ENCODE assay signal across 7 mouse cellular contexts in the genomic region with DNA sequence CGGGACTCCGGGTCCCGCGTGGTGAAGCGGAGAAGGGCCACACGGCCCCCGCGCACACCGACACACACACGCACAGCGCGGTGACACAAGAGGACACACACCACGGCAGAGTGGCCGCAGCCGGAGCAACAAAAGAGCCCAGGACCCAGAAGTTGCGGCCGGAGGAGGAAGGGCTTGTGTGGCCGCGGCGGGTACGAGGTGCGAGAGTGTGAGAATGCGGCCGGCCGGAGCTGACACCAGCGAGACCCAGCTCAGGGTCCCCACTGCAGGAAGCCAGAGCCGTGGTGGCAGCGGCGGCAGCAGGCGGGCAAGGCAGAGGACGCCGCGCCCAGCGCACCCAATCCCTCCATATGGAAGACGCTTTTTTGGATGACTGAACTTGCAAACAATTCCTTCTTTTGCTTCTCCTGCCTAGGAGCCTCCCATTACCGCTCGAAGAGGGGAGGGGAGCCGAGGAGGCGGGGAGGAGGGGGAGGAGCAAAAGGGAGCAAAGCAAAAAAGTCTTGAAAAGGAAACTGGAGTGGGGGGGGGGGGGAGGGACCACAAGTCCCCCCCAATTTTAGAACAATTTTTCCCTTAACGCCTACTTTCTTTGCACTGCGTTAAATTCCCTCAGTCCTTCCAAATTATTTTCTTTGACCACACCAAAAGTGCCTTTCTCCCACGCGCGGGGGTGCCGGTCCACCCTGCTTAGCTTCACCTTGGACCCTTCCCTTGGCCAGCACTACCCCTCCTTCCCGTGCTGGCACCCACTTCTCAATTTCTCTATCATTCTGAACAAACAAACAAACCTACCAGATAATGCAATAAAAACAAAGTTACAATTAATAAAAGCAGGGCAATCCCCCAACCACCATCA. TPM values are rescaled to one million over a fixed set of nuclear protein-coding genes. Genes with fewer than 3 reads are reported as not detected.
DNase-seq lines count a peak whose midpoint lies in the region; ATAC-seq and TF ChIP-seq lines count a peak whose summit lies in the region.

TSS of gene Boc (minus strand) at position 427 of the 859 bp plus-strand sequence.

- no peak for TF ChIP-seq CTCF in small intestine, adult 2 months (IDR thresholded peaks at IDR 0.05; ENCODE audit: extremely low read depth, insufficient read length, insufficient replicate concordance, low read depth, low read length)

- H3K27ac ChIP-seq in embryonic facial prominence, embryonic 11.5 days (replicated peaks; ENCODE audit: low read depth, low read length): peak within 1 kb of the TSS; percentile 87
- H3K27ac ChIP-seq in limb, embryonic 12.5 days: peak within 1 kb of the TSS; percentile 97
- peak within 1 kb of the TSS; percentile 95 for H3K27ac ChIP-seq in midbrain, embryonic 12.5 days (replicated peaks)
- peak within 1 kb of the TSS; percentile 50 for H3K27ac ChIP-seq in small intestine, adult 2 months (ENCODE audit: insufficient read depth, low read depth, low read length)

- peak within 1 kb of the TSS; percentile 95 for H3K4me3 ChIP-seq in embryonic facial prominence, embryonic 11.5 days (ENCODE audit: low read depth, low read length)
- H3K4me3 ChIP-seq in limb, embryonic 12.5 days (replicated peaks): peak within 1 kb of the TSS; percentile 96
- peak within 1 kb of the TSS; percentile 91 for H3K4me3 ChIP-seq in midbrain, embryonic 12.5 days
- peak within 1 kb of the TSS; percentile 77 for H3K4me3 ChIP-seq in small intestine, adult 2 months (ENCODE audit: low read depth, low read length)

- ATAC-seq in embryonic facial prominence, embryonic 11.5 days (replicated peaks; ENCODE audit: insufficient number of reproducible peaks, low FRiP score, low TSS enrichment, low read depth): peak; percentile 69
- peak; percentile 73 for ATAC-seq in limb, embryonic 12.5 days (ENCODE audit: insufficient number of reproducible peaks, insufficient read depth, low FRiP score, low TSS enrichment, low read depth)
- peak; percentile 65 for ATAC-seq in midbrain, embryonic 12.5 days (ENCODE audit: low FRiP score, low read depth)

- no peaks in the 10 kb centered on the region for H3K9me3 ChIP-seq in embryonic facial prominence, embryonic 11.5 days (replicated peaks; ENCODE audit: control insufficient read depth, low read length)
- no peaks in the 10 kb centered on the region for H3K9me3 ChIP-seq in limb, embryonic 12.5 days
- no peaks in the 10 kb centered on the region for H3K9me3 ChIP-seq in midbrain, embryonic 12.5 days

- TF ChIP-seq POLR2A in small intestine, adult 2 months (IDR thresholded peaks at IDR 0.05; ENCODE audit: low read depth, low read length): peak; percentile 42; the same call in 1 of the 2 replicates

- peak within 1 kb of the TSS; percentile 69 for H3K4me2 ChIP-seq in embryonic facial prominence, embryonic 11.5 days (ENCODE audit: low read depth, low read length)
- peak within 1 kb of the TSS; percentile 63 for H3K4me2 ChIP-seq in limb, embryonic 12.5 days
- H3K4me2 ChIP-seq in midbrain, embryonic 12.5 days (replicated peaks): peak within 1 kb of the TSS; percentile 61

- under 1% methylated on average over 44 of the region's 46 CpGs for WGBS in embryonic facial prominence, embryonic 11.5 days
- under 1% methylated on average over 46 of the region's 46 CpGs for WGBS in limb, embryonic 12.5 days
- WGBS in midbrain, embryonic 12.5 days: under 1% methylated on average over 42 of the region's 46 CpGs
- under 1% methylated on average over 45 of the region's 46 CpGs for WGBS in small intestine, adult 2 months

- H3K27me3 ChIP-seq in embryonic facial prominence, embryonic 11.5 days (ENCODE audit: control insufficient read depth, insufficient read depth, low read length): no peaks in the 10 kb centered on the region
- H3K27me3 ChIP-seq in limb, embryonic 12.5 days: no peaks in the 10 kb centered on the region
- no peaks in the 10 kb centered on the region for H3K27me3 ChIP-seq in midbrain, embryonic 12.5 days
- H3K27me3 ChIP-seq in small intestine, adult 2 months (ENCODE audit: control insufficient read depth, insufficient read depth, low read length): no peaks in the 10 kb centered on the region

- peaks cover 2% of the 10 kb centered on the region; the same call in 1 of the 2 replicates for H3K4me1 ChIP-seq in embryonic facial prominence, embryonic 11.5 days (ENCODE audit: control insufficient read depth, insufficient read depth, low read length)
- H3K4me1 ChIP-seq in limb, embryonic 12.5 days (replicated peaks): peaks cover 41% of the 10 kb centered on the region
- H3K4me1 ChIP-seq in midbrain, embryonic 12.5 days: peaks cover 49% of the 10 kb centered on the region
- no peaks in the 10 kb centered on the region; the same call in 1 of the 2 replicates for H3K4me1 ChIP-seq in small intestine, adult 2 months (ENCODE audit: control insufficient read depth, insufficient read depth, insufficient read length, low read length)

- peak within 1 kb of the TSS; percentile 95 for H3K9ac ChIP-seq in embryonic facial prominence, embryonic 11.5 days (replicated peaks; ENCODE audit: low read length)
- H3K9ac ChIP-seq in limb, embryonic 12.5 days (replicated peaks): peak within 1 kb of the TSS; percentile 99
- peak within 1 kb of the TSS; percentile 95 for H3K9ac ChIP-seq in midbrain, embryonic 12.5 days (replicated peaks)

- no peaks in the 10 kb centered on the region for H3K36me3 ChIP-seq in embryonic facial prominence, embryonic 11.5 days (replicated peaks; ENCODE audit: control insufficient read depth, insufficient read depth, low read depth, low read length)
- H3K36me3 ChIP-seq in limb, embryonic 12.5 days: no peaks in the 10 kb centered on the region
- H3K36me3 ChIP-seq in midbrain, embryonic 12.5 days: no peaks in the 10 kb centered on the region
- no peaks in the 10 kb centered on the region for H3K36me3 ChIP-seq in small intestine, adult 2 months (ENCODE audit: control insufficient read depth, insufficient read depth, low read length)

- DNase-seq in adrenal gland, postnatal 4 days (ENCODE audit: low spot score in 2 of 2): peak; percentile 19 to 60
- peak; percentile 80 for DNase-seq in embryonic facial prominence, embryonic 11.5 days (ENCODE audit: low spot score)
- DNase-seq in heart, adult 18-20 months: peak; percentile 84 to 85
- peak; percentile 43 for DNase-seq in kidney, adult 11 months

RNA-seq across cellular contexts. Expression of gene Boc, which starts in this region (rescaled TPM):
- total RNA-seq in adrenal gland, postnatal 4 days (2021): 10 to 100 TPM; 42.4 to 49.7 TPM
- 19.5 and 20.7 TPM in 2 replicates for polyA plus RNA-seq in embryonic facial prominence, embryonic 11.5 days (2014; fragmentation: Nextera tagmentation; extraction: Ambion mirVana)
- total RNA-seq in heart, adult 18-20 months (2021): 1 to 10 TPM; 3.5 to 4.8 TPM
- polyA plus RNA-seq in limb, embryonic 12.5 days (2016; fragmentation: Nextera tagmentation; extraction: Ambion mirVana): 43.1 and 50.8 TPM in 2 replicates
- 52.4 and 67.7 TPM in 2 replicates for polyA plus RNA-seq in midbrain, embryonic 12.5 days (2016; fragmentation: Nextera tagmentation; extraction: Ambion mirVana)
- polyA plus RNA-seq in small intestine, adult 2 months (2012; rRNA removed): 3.0 and 3.5 TPM in 2 replicates

Comparison
In these comparisons a context has a peak if more than half of its experiments do, and no peak if none do; other contexts are left out.
1. Peak in every context shown above with its lines: DNase-seq, ATAC-seq, H3K4me3 ChIP-seq and H3K27ac ChIP-seq.
2. RNA of gene Boc (total RNA-seq): 42.4 to 49.7 TPM in adrenal gland, postnatal 4 days; 3.5 to 4.8 TPM in heart, adult 18-20 months; every median in the first group is over 4 times any median in the second.